Mouse (Mus musculus) left cerebral cortex, postnatal 4 days (tissue): Measurements from ENCODE around the gene Snapc4. TPM values are rescaled to one million over a fixed set of nuclear protein-coding genes. Genes with fewer than 3 reads are reported as not detected.
A peak's percentile ranks its signal among the peaks of the same experiment; 100 is the strongest.

ENCODE experiments used
- DNase-seq: peaks from one replicate; pipeline ENCODE4 v3.0.0-alpha.2; 2022
- intact Hi-C: fragments of 180-260 bp; cut with DNase I; formaldehyde crosslinking; loops from one replicate; pipeline ENCODE4 v1.15.1; 2025
- total RNA-seq, 2 experiments: library from RNA; stranded (reverse); gene quantifications; 2 replicates each; pipeline ENCODE4 v1.2.3; 2021

The Snapc4 gene
- total RNA-seq = 100 to 1,000 TPM in 1 of 2 experiments, 10 to 100 TPM in 1; 86.5 to 101 TPM

DNA sequence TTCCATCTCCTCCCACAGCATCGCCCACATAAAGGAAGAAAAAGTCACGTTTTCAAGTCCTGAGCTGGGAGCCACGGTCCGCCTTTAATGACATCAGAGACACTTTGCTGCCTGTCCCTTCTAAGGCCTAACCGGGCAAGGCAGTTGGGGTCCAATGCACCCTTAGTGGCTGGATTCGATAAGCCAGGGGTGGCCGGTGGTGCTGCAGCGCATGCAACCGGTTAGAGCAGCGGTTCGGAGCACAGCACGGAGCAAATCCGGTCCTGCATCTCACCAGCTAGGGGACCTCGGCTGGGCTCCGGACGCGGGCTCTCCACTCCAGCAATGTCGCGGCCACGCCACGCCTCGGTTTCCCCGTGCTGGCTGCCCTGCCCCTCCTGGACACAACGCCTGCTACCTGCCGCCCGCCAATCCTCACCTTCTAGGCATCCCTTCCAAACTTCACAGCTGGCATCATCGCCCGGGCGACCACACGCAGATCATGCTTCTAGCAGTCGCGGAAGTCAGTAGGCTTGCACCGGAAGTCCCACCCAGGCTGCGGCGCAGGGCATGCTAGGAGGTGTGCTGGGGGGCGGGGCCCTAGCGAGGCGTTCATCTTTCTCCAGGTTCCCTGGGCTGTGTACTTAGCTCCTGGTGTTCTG lies at the start of gene Snapc4:
TSS of gene Snapc4 (minus strand) at position 523 of the 641 bp plus-strand sequence.
- intact Hi-C loops = no loop called here
- peak; percentile 84 for DNase-seq

DNA sequence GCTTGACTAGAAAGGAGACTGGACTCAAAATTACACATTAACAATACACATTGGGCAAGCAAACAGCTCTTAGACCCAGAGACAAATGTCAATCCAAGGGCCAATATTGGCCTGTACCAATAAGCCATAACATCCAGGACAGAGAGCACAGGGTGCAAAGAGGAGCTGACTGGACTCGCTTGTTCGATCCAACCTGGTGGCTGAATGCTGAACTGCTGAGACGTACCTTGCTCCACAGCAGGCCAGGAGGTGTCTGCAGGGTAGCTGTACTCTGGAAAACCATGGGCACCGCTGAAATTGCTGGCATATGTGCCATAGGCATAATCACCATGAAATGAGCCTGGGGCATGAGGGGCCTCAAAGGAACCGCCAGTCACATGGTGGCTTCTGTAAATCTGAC lies 49.4 kb upstream of the Snapc4 start:
- intact Hi-C loops = loop anchor here (10.0 kb wide), 1 partner anchor 55 kb away; no protein-coding TSS in a partner anchor
- DNase-seq = no peak

- no peak for DNase-seq
- intact Hi-C loops = loop anchor here (2.0 to 10.0 kb wide), 2 partner anchors 30 to 50 kb away; no protein-coding TSS in a partner anchor
Observed at GRCm38 (mm10) chr2:26424541-26424940, 44.1 kb upstream of the Snapc4 start.

DNA sequence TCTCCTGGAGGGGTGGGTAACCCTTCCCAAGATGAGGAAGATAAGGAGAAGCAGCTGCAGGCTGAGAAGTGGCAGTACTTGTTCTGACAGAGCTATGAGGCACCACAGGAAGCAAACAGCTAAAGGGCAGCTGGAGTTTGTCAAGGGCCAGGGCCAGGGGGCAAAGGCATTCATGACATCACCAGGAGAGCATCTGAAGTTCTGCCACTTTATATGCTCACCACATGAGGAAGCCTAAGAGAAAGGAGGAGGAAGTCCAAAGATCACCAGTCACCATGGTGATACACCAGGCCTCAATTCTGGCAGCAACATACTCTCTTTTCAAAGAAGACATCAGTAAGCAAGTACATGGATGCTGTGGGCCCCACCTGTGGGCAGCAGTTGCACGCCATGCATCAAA lies 42.6 kb upstream of the Snapc4 start:
- intact Hi-C loops = loop anchor here (10.0 kb wide), 1 partner anchor 48 kb away; no protein-coding TSS in a partner anchor
- no peak for DNase-seq

- no peak for DNase-seq
- intact Hi-C loops = loop anchor here (10.0 kb wide), 1 partner anchor 47 kb away; no protein-coding TSS in a partner anchor
Observed at GRCm38 (mm10) chr2:26421969-26422368, 41.5 kb upstream of the Snapc4 start.

GRCm38 (mm10) chr2:26418120-26418519 lies 37.7 kb upstream of the Snapc4 start:
- intact Hi-C loops = no loop called here
- DNase-seq = no peak

DNA sequence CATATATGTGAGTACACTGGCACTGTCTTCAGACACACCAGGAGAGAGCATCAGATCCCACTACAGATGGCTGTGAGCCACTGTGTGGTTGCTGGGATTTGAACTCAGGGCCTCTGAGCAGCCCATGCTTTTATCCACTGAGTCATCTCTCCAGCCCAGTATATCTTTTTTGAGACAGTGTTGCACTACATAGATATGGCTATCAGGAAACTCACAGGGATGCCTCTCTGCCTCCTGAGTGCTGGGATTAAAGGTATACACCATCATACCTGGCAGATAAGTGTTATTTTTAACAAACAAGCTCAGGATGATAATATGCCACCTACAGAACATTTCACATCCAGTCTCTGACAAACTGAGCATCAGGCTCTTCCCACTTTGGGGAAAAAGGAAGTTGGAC lies 36.6 kb upstream of the Snapc4 start:
- intact Hi-C loops = no loop called here
- no peak for DNase-seq

DNA sequence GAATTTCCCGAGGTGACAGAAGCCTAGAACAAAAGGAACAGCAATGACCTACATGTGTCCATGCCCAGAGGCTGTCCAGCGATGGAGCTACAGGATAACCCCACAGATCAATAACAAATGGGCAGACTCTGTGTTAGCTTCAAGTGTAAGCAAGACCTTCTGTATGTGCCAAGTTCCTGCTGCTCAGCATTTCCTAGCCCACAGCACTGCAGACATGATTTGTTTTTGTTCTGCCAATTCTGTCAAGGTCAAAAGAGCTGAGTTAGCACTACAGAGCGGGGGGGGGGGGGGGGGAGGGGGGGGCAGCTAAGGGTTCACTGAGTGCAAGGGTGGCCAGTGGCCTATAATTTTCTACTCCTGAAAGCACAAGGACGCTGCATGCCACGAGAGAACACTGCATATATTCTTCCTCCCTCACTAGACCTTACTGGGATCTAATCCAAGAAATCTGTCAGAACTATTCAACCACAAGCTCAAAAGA lies 30.5 kb upstream of the Snapc4 start:
- no peak for DNase-seq
- intact Hi-C loops = no loop called here

DNA sequence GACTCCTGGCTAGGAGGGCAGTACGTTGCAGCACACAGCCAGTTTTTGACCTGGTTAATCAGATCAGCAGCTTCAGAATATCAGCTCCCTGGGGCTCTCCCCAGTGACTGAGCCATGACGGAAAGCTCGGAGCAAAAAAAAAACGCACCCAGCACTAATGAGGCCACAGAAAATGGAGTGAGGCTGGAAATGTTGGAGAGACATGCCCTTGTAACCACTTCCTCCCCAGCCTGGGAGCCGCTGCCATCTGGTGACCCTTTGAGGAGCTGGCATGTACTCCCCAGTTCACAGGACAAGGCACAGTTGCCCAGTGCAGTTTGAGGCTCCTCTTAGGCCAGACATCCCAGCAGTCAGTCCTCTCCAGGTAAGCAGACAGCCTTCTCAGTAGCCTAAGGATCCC lies 29.6 kb upstream of the Snapc4 start:
- no peak for DNase-seq
- intact Hi-C loops = no loop called here

DNA sequence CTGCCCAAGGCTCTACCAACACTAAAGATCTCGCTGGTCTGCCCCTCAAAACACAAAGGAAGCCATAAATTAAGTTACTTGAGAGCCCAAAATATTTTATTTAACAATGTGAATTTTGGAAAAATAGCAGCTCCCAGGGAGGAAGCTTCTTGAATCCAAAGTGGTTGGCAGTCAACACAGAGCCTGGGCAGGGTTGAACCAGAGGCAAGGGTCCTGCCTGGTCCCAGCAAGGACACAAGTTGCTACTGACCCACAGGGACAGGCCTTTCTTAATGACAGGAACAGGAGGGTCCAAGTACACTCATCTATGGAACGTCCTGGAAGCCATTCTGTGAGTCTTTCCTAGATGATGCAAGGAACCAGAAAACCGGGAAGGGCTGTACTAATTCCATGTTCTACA lies 28.9 kb upstream of the Snapc4 start:
- DNase-seq = no peak
- intact Hi-C loops = no loop called here

- peak; percentile 97 for DNase-seq
- intact Hi-C loops = no loop called here
Observed at GRCm38 (mm10) chr2:26408515-26409356, 28.3 kb upstream of the Snapc4 start, which contains the start of gene Inpp5e. TSS of gene Inpp5e (minus strand) at chr2:26409203.

DNA sequence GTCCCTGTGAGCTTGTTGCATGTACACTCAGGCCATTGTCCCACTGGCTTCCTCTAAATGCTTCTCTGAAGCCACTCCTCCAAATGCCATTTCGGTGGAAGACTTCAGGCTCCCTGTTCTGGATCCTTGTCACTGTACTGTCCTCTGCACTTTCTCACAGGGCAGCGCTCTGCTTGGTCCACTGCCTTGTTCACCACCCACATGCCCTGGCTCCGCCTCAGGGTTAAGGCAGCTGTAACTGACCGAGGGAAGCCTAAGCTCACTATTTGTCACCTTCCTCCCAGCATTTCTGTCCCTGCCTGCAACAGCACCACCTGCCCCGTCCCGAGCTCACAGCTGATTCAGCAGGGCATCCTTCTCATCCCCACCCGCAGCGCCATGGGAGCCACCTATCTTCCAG lies 22.9 kb upstream of the Snapc4 start:
- intact Hi-C loops = no loop called here
- DNase-seq = no peak

- DNase-seq = no peak
- intact Hi-C loops = no loop called here
Observed at GRCm38 (mm10) chr2:26402265-26402664, 21.8 kb upstream of the Snapc4 start.

GRCm38 (mm10) chr2:26401023-26401422 lies 20.6 kb upstream of the Snapc4 start:
- intact Hi-C loops = no loop called here
- no peak for DNase-seq

DNA sequence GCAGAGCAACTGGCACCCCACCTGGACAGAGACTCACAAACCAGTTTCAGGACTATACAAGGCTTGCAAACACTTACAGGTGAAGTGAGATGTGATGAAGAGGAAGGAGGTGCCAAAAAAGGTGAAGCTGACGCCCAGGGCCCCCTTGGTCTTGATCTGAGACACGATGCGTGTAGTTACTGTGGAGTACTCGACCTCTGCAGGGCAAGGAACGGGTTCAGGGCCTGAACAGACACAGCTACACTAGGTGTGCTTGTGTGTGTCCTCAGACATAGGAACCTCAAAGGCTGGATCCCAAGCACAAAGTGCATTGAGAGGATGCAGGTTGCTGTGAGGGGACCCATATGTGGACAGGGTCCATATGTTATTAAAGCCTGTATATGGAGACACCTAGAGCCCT lies 19.8 kb upstream of the Snapc4 start:
- DNase-seq = no peak
- intact Hi-C loops = no loop called here

DNA sequence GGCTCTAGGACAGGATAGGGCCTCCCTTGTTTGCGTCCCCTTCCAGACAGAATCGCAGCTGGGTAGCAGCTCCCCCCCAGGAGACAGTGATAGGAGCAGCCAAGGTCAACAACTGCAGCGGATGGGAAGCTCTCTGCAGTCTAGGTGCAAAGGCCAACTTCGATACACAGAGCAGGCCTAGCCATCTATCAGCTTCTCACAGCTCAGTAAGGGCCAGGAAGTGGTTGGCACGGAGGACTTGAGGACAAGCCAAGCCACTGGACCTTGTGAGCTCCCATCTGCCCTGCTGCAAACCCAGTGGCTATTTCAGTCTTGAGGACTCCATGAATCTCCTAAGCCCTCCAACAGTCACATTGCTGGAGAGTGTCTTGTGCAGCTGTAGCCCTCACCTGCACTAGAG lies 19.2 kb upstream of the Snapc4 start:
- no peak for DNase-seq
- intact Hi-C loops = no loop called here

DNA sequence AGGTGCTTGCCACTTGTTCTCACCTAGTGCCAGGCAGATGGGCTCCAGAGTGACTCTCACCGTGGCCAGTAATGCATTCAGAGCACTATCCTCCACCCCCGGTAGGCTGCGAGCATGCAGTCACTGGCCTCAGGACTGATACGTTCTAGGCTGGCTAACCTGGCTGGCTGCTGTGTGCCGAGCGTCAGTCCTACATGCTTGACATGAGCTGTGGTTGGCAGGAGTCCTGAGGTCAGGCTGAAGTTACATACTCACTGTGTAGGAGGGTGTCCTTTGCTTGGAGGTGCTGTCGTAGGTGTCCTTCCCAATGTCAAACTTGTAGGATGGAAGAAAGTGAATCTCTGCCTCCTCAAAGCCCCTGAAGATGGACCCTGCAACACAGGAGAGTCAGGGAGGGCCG lies 18.5 kb upstream of the Snapc4 start:
- intact Hi-C loops = no loop called here
- no peak for DNase-seq

DNA sequence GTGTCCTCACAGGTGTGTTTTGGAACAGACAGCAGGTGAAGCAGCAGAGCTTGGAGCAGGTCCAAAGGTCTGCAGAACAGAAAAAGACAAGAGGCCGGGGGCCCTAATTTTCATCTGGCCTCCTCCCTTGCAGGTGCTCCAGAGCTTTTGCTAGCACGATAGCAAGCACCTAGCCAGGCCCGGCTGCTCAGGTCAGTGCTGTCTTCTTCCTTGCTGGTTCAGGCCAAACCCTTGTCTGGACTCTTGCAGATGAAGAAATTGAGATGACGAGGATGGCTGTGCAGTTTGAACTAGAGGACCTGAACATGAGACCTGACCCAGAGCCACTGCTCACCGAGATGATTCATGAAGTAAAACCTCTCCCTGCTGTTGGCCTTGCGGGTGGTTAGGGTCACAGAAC lies 11.2 kb upstream of the Snapc4 start:
- DNase-seq = no peak

GRCm38 (mm10) chr2:26390954-26391353 lies 10.5 kb upstream of the Snapc4 start:
- intact Hi-C loops = no loop called here
- no peak for DNase-seq

More for the DNA sequence above, 11.2 kb upstream of the Snapc4 start:
- intact Hi-C loops = no loop called here

GRCm38 (mm10) chr2:26389154-26389690 lies 8.8 kb upstream of the Snapc4 start, which contains the start of the genes Entr1 and Pmpca:
TSS of gene Entr1 (minus strand) at chr2:26389316.
TSS of gene Pmpca (plus strand) at chr2:26389339.
- intact Hi-C loops = no loop called here

GRCm38 (mm10) chr2:26388682-26389153 lies 8.3 kb upstream of the Snapc4 start:
- intact Hi-C loops = no loop called here
- no peak for DNase-seq

More at GRCm38 (mm10) chr2:26389154-26389690, 8.8 kb upstream of the Snapc4 start, which contains the start of the genes Entr1 and Pmpca:
- peak; percentile 88 for DNase-seq
